Mouse (Mus musculus) lung, postnatal 0 days (tissue): Measurements from ENCODE around the gene Stk19. TPM values are rescaled to one million over a fixed set of nuclear protein-coding genes. Genes with fewer than 3 reads are reported as not detected.

Source experiments
- ATAC-seq: fragments of 200-750 bp; cut with Nextera tagmentation; 2 replicates; pipeline ENCODE4 v1.8.0; 2017; ENCODE audit warnings: moderate library complexity
- DNase-seq: peaks from one replicate; pipeline ENCODE4 v3.0.0-alpha.2; 2016; ENCODE audit warnings: low spot score
- H3K27ac ChIP-seq: fragments of 300-500 bp; sonication (generic); 2 replicates; pipeline ENCODE4 v1.5.1; 2014; ENCODE audit warnings: antibody characterized with exemption, mild to moderate bottlenecking, low read length, mixed read lengths
- H3K27me3 ChIP-seq: fragments of 300-500 bp; sonication (generic); replicated peaks from 2 replicates; pipeline ENCODE4 v1.6.1; 2014; ENCODE audit warnings: low read length, mixed read lengths; ENCODE audit not compliant: insufficient read depth
- H3K36me3 ChIP-seq: fragments of 300-500 bp; sonication (generic); 2 replicates; pipeline ENCODE4 v1.6.1; 2014; ENCODE audit warnings: low read length, mixed read lengths; ENCODE audit not compliant: insufficient read depth
- H3K4me1 ChIP-seq: fragments of 300-500 bp; sonication (generic); 2 replicates; pipeline ENCODE4 v1.6.1; 2014; ENCODE audit warnings: antibody characterized with exemption, low read depth, low read length, mixed read lengths; ENCODE audit not compliant: insufficient read depth
- H3K4me2 ChIP-seq: fragments of 300-500 bp; sonication (generic); replicated peaks from 2 replicates; pipeline ENCODE4 v1.6.1; 2014; ENCODE audit warnings: low read depth, mild to moderate bottlenecking, low read length, moderate library complexity, mixed read lengths
- H3K4me3 ChIP-seq: fragments of 300-500 bp; sonication (generic); 2 replicates; pipeline ENCODE4 v1.5.1; 2014; ENCODE audit warnings: low read depth, low read length
- H3K9ac ChIP-seq: fragments of 300-500 bp; sonication (generic); replicated peaks from 2 replicates; pipeline ENCODE4 v1.6.1; 2014; ENCODE audit warnings: low read depth, mild to moderate bottlenecking
- H3K9me3 ChIP-seq: fragments of 300-500 bp; sonication (generic); 2 replicates; pipeline ENCODE4 v1.6.1; 2016; ENCODE audit warnings: low read length, mixed read lengths
- CTCF ChIP-seq: IDR thresholded peaks from 2 replicates; pipeline ENCODE4 v1.5.1; 2016; ENCODE audit warnings: antibody characterized with exemption, mild to moderate bottlenecking
- EP300 ChIP-seq: IDR thresholded peaks from 2 replicates; pipeline ENCODE4 v1.6.1; 2016; ENCODE audit warnings: antibody characterized with exemption, mild to moderate bottlenecking, control low read depth
- WGBS: fragments of 180-500 bp; shearing (Covaris S2); extraction: QIAGEN DNeasy Blood & Tissue Kit; methylation state at CpG from one replicate; pipeline ENCODE4 v1.1.7; 2014; 5-methylcytosine and 5-hydroxymethylcytosine counted together
- polyA plus RNA-seq: library from polyadenylated mRNA; unstranded; fragments of >200 nt; fragmentation: Nextera tagmentation; extraction: Ambion mirVana; gene quantifications from 2 replicates; pipeline ENCODE4 v1.2.1, GENCODE M21; 2015

The Stk19 gene
- polyA plus RNA-seq, 1 experiment from 2014 or later = 37.3 TPM

GRCm38 (mm10) chr17:34858670-34859069 is 21.9 kb upstream of the Stk19 start:
- H3K9ac ChIP-seq = no peak overlapping the region
- H3K27ac ChIP-seq = no peak overlapping the region
- DNase-seq (no peak), ATAC-seq (no peak)
- H3K4me3 ChIP-seq = no peak overlapping the region
- 0 out of 2 replicates have a peak, but pooled peaks cover 12% of the 10 kb centered on the region for H3K36me3 ChIP-seq
- TF ChIP-seq EP300 = no peak
- TF ChIP-seq CTCF = no peak
- no peak overlapping the region for H3K4me2 ChIP-seq
- H3K9me3 ChIP-seq = no peaks in the 10 kb centered on the region
- H3K4me1 ChIP-seq = no peaks in the 10 kb centered on the region
- WGBS = 77% methylated on average over 4 of the region's 4 CpGs
- H3K27me3 ChIP-seq = no peaks in the 10 kb centered on the region

- Histone ChIP-seq H3K9me3 (no peaks in the 10 kb centered on the region), H3K9ac (no peak overlapping the region), H3K27ac (no peak overlapping the region), H3K4me2 (no peak overlapping the region), H3K27me3 (no peaks in the 10 kb centered on the region), H3K36me3 (0 out of 2 replicates have a peak, but pooled peaks cover 14% of the 10 kb centered on the region), H3K4me1 (peaks cover 4% of the 10 kb centered on the region), H3K4me3 (no peak overlapping the region)
- DNase-seq = peak; percentile 71
- WGBS = 24% methylated on average over 3 of the region's 3 CpGs
- no peak for TF ChIP-seq EP300
- TF ChIP-seq CTCF = peak; percentile 87
- ATAC-seq = peak; percentile 59; the same call in 1 of the 2 replicates
Observed at GRCm38 (mm10) chr17:34855825-34856224, 19.1 kb upstream of the Stk19 start.

- no peak overlapping the region for H3K4me3 ChIP-seq
- TF ChIP-seq CTCF (no peak), EP300 (no peak)
- 72% methylated on average over 3 of the region's 3 CpGs for WGBS
- DNase-seq (no peak), ATAC-seq (no peak)
- no peaks in the 10 kb centered on the region for H3K9me3 ChIP-seq
- H3K27me3 ChIP-seq = no peaks in the 10 kb centered on the region
- no peak overlapping the region for H3K4me2 ChIP-seq
- H3K27ac ChIP-seq = no peak overlapping the region
- H3K4me1 ChIP-seq = peaks cover 7% of the 10 kb centered on the region
- 0 out of 2 replicates have a peak, but pooled peaks cover 14% of the 10 kb centered on the region for H3K36me3 ChIP-seq
- H3K9ac ChIP-seq = no peak overlapping the region
Observed at GRCm38 (mm10) chr17:34854761-34855160, 18.0 kb upstream of the Stk19 start.

GRCm38 (mm10) chr17:34853511-34853910 is 16.8 kb upstream of the Stk19 start:
- ATAC-seq = no peak
- Histone ChIP-seq H3K4me2 (no peak overlapping the region), H3K27me3 (no peaks in the 10 kb centered on the region), H3K4me3 (no peak overlapping the region), H3K27ac (no peak overlapping the region), H3K4me1 (peaks cover 7% of the 10 kb centered on the region), H3K36me3 (0 out of 2 replicates have a peak, but pooled peaks cover 14% of the 10 kb centered on the region), H3K9me3 (no peaks in the 10 kb centered on the region), H3K9ac (no peak overlapping the region)
- TF ChIP-seq CTCF (no peak), EP300 (no peak)
- no peak for DNase-seq
- 66% methylated on average over 8 of the region's 8 CpGs for WGBS

- DNase-seq = no peak
- peaks cover 7% of the 10 kb centered on the region for H3K4me1 ChIP-seq
- H3K9me3 ChIP-seq = no peaks in the 10 kb centered on the region
- peak; percentile 13 for ATAC-seq
- H3K4me2 ChIP-seq = peak overlapping the region; percentile 99
- no peak for TF ChIP-seq EP300
- no peak for TF ChIP-seq CTCF
- H3K27ac ChIP-seq = peak overlapping the region; percentile 59; the same call in 1 of the 2 replicates
- peaks cover 35% of the 10 kb centered on the region for H3K36me3 ChIP-seq
- H3K9ac ChIP-seq = peak overlapping the region; percentile 75
- under 1% methylated on average over 25 of the region's 25 CpGs for WGBS
- no peaks in the 10 kb centered on the region for H3K27me3 ChIP-seq
- peak overlapping the region; percentile 86 for H3K4me3 ChIP-seq
Observed at GRCm38 (mm10) chr17:34850517-34851125, 13.9 kb upstream of the Stk19 start.

- no peaks in the 10 kb centered on the region for H3K27me3 ChIP-seq
- DNase-seq (peak; percentile 99), ATAC-seq (peak; percentile 99)
- no peak for TF ChIP-seq CTCF
- no peak for TF ChIP-seq EP300
- H3K9me3 ChIP-seq = no peaks in the 10 kb centered on the region
- peak within 1 kb of the TSS; percentile 75 for H3K9ac ChIP-seq
- peak within 1 kb of the TSS; percentile 59 for H3K27ac ChIP-seq
- H3K4me3 ChIP-seq = peak within 1 kb of the TSS; percentile 86
- peak within 1 kb of the TSS; percentile 99 for H3K4me2 ChIP-seq
- WGBS = under 1% methylated on average over 50 of the region's 65 CpGs
- peaks cover 7% of the 10 kb centered on the region for H3K4me1 ChIP-seq
- H3K36me3 ChIP-seq = peaks cover 35% of the 10 kb centered on the region
Observed at GRCm38 (mm10) chr17:34849722-34850516, 13.2 kb upstream of the Stk19 start, which contains the start of the genes Skiv2l and Nelfe. Skiv2l (minus strand) TSS chr17:34850210. Nelfe (plus strand) TSS chr17:34850391.
